Mouse (Mus musculus) gastrocnemius, postnatal 25 days (tissue): ENCODE results near the gene Wdr5. TPM values are rescaled to one million over a fixed set of nuclear protein-coding genes. Genes with fewer than 3 reads are reported as not detected.

Source experiments
- DNase-seq: peaks from one replicate; pipeline ENCODE4 v3.0.0; 2022
- long read RNA-seq, 2 experiments: library from polyadenylated mRNA; stranded (forward); transcript quantifications; one replicate each; pipeline ENCODE4 v2.0.0; 2021
- total RNA-seq, 2 experiments: library from RNA; stranded (reverse); gene quantifications; 1 replicate in 1 of 2; 2 replicates in 1 of 2; pipeline ENCODE4 v1.2.3; 2021

Gene Wdr5
- total RNA-seq, result 10 to 100 TPM; 15.4 to 18.3 TPM
- long read RNA-seq, experiment 1, transcript Wdr5-201 (14 exons, 2,890 nt), result major isoform, 13 of 29 reads
- long read RNA-seq, experiment 1, partial matches to known transcripts, result 0 of 29 reads
- long read RNA-seq, experiment 1, other reads (novel, unspliced or antisense), result 16 of 29 reads
- long read RNA-seq, experiment 2, transcript Wdr5-201 (14 exons, 2,890 nt), result major isoform, 15 of 31 reads
- long read RNA-seq, experiment 2, partial matches to known transcripts, result 16 of 31 reads
- long read RNA-seq, experiment 2, other reads (novel, unspliced or antisense), result 0 of 31 reads

DNA sequence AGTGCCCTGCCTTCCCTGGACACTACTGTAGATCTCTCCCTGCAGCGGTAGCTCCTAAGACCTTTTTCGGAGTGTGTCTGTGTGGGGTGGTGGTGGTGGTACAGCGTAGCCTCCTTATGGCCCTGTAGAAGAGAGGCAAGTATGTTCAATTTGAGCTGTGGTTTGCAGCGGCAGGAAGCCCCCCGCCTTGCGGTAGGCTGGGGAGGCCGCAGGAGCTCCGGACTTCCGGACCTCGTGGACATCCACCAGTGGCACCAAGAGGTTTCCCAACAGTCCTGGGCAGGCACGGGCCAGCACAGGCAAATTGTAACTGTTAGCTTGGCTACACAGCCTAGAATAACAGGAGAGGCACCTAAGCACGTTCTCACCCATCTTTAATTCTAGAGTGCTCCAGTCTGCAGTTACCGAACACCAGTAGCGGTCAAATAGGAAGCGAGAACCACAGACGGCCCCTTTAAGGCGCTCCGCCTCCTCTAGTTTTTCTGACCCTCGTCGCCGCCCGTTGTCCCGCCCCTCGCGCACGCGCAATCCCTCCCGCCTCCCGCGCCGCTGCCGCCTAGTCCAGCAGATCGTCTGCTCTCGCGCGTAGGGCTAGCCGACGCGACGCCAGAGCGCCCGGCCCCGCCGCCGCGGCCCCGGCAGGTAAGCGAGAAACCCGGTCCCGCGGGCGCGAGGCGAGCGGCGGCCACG, at the start of gene Wdr5:
Wdr5 (plus strand) TSS at position 519 of the 690 bp plus-strand sequence.
- peak; percentile 96 for DNase-seq

DNA sequence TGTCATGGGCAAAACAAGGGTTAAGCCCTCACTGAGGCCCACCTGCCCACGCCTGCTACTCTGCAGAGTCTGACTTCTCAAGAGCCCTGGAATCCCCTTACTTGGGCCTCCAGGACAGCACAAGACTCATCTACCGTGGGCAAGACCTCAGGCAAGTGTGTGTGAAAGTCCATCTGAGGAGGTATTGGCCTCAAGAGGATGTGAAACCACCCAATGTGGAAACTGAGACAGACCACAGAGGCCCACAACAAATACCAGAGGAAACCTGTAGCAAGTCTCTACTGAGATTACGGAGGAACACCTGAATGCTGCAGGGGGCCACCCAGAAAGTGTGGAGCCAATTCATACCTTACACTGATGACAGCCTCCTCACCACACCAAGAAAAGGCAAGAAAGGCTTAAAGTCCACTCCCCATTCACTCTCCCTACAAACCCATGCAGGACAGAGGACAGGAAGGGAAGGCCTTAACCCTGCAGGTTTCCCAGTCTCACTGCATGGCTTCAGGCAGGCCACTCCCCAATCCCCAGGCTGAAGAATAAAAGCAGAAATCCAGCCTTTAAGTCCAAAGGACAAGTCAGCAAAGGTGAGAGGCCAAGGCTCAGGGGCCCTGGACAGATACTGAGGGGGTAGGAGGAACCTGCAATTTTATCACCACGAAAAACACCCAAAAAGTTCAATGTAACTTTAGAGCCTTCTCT, 45.5 kb upstream of the Wdr5 start:
- no peak for DNase-seq

DNA sequence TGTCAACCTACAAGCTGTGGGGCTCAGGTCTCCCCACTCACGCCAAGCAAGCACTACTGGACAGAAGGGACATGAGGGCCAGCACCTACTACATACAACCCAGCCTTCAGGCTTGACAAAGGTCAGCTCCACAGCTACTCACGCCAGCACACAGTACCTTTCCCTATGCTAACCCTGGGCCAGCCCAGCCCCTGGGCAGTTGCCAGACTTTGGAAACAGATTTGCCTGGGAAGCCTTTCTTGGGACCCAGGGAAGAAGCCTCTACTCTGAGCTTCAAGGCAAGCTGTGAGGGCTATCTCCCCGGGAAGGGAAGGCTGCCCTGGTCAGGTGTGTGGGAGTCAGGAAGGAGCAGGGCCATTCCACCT, 45.0 kb upstream of the Wdr5 start:
- DNase-seq, result no peak

DNA sequence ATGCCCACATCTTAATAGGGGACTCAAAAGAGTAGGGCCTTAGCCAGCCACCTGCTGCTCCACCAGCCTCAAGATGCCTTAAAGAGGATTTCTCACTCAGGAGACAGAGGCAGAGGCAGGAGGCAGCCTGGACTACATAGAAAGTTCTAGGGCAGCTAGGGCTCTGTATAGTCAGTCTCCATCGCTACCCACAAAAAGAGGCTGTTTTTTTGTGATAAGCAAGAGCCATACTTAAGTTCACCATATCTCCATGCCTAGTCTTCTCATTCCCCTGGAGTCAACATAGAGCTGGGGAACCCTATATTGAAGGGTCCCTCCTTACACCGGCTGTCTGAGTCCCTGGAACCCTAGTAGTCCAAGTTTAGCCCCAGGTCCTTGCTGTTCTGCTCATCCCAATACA, 44.4 kb upstream of the Wdr5 start:
- no peak for DNase-seq

DNA sequence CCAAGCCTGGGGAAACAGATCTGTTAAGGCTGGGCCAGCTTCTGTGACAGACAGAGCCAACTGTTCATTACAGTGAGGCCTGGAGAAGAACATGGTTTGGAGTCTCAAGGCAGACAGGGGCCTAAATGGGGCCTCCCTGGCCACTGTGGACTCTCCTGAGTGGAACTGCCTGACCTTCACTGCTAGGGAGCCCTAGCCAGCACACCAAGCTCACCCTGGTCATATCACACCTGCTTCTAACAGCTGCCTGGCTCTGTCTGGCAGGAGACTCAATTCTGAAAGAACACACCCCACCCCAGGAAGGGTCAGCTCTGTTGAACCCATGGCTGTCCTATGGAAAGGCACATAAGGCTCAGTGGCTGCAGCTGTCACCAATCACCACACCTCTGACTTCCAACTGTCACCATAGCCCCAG, 43.8 kb upstream of the Wdr5 start:
- peak; percentile 80 for DNase-seq

DNA sequence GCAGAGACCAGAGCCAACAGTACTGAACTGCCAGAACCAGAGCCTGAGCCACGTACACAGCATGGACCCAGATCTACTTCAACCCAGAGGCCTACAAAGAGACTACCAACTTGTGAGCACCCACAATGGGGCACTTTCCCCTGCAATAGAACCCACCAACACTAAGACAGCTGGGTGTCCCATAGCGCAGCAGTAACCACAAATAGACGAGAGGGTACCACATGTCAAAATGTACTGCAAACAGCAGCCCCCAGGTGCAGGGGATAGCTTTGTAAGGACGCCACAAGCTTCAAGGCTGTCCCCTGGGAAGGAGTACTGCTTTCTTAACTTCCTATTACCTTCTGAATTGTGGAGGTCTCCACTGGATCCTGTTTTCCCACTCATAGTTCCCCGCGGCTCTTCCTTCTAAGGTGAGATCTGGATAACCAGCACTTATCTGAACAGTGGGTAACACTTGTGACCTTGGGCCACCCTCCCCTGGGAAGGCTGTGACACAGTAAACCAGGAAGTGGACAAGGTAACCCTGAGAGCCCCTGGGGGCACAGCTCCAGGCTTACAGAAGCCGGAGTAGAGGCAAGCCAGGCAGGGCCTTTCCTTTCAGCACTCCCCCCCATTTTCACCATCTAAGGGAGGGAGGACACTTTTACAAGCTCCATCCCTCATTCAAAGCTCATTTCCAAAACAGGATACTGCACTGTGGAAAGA, 41.7 kb upstream of the Wdr5 start:
- DNase-seq, result no peak

DNA sequence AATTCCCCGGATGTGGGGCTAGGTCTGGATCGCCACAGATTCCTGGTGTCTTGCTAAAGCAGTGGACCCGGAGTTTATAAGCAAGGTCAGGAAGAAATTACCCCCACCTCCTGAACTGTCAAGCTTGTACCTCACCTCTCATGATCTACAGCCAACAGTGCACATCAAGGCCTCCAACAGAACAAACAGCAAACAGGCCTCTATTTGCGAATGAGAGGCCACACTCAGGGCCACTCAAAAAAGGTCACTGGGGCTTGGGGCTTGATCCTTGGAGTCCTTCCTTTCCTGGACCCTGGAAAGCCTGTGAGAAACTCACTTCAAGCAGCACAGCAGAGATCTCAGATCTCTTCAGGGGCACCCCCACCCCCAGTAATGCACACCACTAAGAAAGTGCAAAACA, 41.0 kb upstream of the Wdr5 start:
- DNase-seq, result no peak

DNA sequence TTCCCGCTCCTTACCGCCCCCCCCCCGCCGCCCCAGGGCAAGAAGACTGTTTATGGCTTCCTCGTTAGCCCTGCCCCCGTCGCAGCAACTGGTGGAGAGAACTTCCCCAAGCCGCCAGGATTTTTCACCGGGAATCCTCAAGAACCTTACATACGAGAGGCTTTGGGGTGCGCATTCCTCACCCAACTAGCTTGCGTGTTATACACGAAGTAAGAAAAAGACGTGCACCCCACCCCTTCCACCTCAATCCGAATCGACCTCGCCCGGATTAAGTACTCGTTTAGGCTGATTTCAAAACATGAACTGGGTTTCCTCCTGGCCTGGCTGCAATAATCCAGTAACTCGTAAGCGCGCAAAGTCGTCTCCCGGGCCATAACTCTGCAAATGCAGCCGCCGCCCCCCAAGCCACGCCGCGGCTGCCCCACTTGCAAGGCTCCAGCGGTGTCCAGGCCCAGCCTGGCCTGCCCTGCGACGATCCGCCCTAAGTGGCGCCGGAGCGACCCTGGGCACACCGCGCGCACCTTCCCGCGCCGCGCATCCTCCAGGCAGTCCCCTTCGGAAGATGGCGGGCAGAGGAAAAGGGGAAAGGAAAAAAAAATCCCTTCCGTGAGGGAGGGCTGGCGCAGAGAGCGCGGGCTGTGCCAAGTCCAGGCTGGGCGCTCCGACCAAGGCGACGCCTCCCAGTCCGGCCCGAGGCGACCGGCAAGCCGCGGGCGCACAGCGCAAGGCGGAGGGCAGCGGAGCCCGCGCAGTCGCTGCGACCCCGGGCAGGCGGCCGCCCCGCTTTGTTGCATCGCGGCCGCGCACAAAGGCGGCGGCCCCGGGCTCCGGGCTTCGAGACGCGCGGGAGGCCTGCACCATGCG, 40.1 kb upstream of the Wdr5 start:
- DNase-seq, result peak; percentile 59

DNA sequence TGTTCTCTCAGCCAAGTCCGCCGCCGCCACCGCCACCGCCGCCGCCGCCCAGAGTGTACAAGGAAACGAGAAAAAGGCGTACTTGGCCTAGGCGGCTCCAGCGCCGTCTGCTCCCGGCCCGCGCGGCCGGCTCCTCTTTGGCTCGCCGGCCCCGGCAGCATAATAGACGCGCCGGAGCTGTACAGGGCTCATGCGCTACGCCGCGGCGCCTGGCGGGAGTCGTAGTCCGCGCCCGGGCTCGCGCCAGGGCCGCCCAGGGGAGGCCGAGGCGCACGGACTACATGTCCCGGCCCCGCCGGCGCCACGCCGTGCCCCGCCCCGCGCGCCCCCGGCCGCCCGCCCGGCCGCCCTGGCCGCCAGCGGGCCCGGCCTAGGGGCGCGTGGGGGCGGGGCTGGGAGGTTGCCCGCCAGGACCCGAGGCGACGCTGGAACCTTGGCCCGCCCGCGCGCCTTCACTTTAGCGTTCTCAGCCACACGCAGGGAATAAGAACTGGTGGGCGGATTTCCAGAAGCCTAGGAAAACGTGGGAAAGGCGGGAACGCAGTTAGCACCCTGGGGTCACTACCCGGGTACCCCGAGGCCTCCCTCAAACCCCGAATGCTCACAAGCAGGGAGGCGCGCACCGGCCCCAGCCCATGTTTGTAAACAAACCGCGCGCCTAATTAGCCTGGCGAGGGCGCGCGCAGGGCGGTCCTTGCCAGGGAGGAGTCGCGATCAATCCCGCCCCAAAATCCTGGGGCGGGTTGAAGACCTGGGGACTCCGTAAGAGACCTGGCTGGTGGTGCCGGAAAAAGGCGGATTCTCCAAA, 39.3 kb upstream of the Wdr5 start:
- DNase-seq, result peak; percentile 95

DNA sequence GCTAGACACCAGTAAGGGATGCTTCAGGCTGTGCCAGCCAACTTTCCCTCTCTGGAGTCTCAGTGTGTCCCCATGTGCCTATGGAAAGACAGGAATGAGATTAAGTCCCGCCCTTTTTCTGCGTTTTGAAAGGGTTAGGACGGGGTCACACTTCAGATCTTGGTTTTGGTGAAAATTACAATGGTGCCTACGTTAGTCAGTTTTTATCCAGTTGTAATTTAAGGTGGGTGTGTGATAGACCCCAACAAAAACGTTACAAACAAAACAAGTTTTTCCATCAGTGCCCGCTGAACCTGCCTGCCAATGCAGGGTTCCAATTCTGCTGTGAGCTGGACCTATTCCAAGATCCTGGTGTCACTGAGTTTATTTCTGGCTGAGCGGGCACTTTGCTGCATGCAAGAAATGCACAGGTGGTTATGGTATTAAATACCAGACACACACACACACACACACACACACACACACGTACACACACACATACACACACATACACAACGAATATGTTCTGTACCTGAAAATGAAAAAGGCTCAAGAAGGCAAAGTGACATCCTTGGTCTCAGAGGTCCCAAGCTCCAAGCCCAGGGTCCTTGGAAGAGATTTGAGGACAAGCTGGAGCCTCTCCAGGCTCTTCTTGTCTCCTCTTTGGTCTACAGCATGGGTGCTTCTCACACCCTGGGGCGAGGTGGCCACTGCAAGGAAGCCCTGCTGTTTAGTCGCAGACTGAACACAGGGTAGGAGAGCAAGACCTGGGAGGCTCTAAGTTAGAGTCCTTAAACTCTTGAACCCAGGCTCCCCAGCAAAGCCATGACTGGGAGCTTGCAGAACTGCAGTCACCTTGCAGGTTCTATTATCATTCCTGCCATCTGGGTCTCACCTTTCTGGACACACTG, 38.4 kb upstream of the Wdr5 start:
- DNase-seq, result no peak

DNA sequence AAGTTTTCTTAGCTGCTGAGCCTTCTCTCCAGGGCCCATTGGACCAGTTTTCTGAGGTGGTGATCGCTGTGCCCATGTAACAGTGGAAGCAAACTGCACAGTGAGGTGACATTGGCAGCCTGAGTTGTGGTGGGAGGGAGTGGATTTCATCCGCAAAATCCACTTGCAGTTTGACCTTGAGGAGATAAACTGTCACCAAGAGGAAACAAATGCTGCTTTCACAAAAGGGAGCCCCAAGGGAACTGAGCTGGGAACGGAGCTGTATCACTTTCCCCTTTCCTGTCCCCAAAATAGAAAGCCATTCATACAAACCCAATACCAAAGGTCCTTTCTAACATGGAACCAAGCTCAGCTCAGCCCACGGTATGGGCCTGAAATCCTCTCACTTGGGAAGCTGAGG, 35.1 kb upstream of the Wdr5 start:
- DNase-seq, result no peak

DNA sequence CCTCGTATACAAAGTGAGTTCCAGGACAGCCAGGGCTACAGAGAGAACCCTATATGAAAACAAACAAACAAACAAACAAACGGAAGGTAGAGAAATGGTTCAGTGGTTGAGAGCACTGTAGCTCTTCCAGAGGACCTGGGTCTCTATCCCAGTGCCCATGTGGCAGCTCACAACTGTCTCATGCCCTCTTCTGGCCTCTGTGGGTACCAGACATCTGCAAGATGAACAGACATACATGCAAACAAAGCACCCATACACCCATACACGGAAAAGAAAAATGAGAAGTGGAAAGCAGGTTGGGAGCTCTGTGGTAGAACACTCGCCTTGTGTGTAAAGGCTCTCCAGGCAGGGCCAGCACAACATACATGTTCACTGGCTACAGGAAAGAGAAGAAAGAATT, 34.6 kb upstream of the Wdr5 start:
- no peak for DNase-seq

DNA sequence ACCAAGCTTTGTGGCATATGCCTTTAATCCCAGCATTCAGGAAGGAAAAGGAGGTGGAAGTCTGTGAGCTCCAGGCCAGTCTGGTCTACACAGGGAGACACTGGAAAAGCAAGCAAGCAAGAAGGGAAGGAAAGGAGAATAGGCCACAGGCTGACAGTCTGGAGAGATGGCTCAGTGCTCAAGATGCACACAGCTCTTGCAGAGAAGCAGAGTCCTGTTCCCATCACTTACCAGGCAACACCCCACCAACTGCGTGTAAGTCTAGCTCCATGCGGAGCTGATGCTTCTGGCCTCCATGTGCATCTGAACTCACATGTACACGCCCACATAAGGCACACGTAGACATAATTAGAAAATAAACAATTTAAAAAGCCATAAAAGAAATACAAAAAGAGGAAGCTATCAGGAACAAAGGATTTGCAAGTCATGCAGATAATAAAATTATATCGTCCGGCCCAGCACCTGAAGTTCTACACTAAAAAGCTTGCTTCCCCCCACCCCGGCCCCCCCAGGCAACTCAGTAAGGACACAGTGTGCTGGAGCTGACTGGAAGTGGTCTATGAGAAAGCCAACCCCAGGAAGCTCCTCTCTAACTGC, 32.6 kb upstream of the Wdr5 start:
- DNase-seq, result no peak

DNA sequence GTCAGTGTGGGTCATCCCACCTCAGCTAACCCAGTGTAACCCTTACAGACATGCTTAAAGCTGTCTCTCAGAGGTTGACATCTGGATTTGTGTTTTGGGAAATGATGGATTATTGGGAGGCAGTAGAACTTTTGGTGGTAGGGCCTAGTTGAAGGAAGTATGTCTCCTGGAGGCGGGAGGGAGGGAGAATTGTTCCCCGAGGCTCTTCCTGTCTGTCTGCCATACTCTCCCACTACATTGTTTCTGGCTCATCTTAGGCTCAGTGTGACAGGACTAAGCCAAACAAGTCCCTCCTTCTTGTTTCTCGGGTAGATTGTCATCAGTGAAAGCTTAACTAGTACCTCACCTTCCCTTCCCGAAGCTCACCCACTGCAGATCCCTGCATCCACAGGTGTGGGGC, 28.2 kb upstream of the Wdr5 start:
- DNase-seq, result no peak

DNA sequence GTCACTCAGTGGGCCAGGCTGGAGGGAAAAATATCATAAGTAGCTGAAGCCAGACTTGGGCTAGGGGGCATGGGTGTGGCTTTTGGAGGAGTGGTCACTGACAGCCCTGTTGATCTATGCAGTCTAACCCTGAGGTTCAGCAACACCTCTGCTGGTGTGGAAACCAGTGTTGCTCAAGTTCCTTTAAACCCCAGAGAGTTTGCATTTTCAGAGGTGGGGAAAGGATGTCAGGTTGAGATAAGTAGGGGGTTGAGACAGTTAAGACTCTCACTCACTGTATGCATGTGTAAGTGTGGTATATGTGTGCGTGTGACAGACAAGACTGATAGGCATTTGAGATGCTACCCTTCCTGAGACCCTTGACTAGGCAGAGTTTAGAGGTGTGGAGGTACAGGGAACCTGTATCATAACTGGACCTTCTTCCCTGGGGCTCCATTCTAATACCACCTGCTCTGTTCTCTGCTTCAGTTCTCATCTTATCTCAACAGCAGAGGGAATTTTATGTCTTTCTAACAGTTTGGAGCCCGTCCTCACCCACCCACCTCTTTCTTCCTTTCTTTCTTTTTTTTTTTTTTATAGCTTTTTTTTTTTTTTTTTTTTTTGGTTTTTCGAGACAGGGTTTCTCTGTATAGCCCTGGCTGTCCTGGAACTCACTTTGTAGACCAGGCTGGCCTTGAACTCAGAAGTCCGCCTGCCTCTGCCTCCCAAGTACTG, 27.5 kb upstream of the Wdr5 start:
- DNase-seq, result no peak

DNA sequence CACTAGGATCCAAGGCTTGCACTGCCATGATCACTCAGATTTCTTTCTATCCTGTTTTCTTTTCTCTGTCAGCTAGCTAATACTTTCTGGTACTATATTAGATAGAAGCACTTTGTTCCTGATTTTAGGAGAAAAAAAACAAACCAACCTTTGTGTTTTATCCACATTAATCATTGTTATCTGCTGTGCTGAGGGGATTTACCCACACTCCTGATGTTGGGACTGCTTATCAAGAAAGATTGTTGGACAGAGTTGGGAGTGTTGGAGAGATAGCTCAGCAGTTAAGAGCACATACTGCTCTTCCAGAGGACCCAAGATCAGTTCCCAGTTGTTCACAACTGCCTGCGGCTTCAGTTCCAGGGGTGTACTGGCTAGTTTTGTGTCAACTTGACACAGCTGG, 26.6 kb upstream of the Wdr5 start:
- DNase-seq, result no peak

DNA sequence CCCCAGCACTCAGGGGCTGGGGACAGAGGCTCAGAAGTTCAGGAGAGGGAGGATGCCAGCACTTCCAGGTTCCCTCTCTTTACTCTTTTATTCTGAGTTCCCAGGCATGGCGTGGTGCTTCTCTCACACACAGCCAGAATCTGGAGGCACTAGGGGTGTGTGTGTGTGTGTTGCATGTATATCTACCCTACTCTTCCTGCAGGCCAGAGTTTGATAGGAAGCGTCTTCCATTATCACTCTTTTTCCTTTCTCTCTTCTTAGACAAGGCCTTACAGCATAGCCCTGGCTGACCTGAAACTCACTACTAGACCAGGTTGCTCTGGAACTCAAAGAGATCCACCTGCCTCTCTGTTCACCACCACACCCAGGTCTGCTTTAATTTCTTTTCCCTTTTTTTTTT, 24.0 kb upstream of the Wdr5 start:
- DNase-seq, result no peak

DNA sequence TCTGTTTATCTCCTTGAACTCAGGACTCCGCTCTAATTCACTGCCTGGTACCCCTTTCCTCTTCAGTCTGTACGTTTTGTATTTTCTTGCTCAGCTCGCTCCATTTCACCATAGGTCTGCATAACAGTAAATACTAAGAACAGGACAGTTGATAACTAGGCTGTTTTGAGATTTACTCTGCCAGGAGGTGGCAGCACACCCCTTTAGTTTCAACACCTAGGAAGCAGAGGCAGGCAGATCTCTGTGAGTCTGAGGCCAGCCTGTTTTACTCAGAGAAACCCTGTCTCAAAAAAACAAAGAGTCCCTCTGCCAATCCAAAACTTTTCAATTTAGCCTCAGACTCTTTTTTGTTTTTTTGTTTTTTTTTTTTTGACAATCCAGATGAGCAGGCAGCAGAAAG, 21.0 kb upstream of the Wdr5 start:
- no peak for DNase-seq
